Mouse (Mus musculus) liver, postnatal 0 days (tissue): ENCODE measurements at regions not wholly inside any gene's neighbourhood (a gene's known extent, or its start where the extent isn't known, plus 50 kb on each side); places are given as distances from the start of the nearest gene placed in this dataset.

ENCODE experiments used
- ATAC-seq: fragments of 200-750 bp; cut with Nextera tagmentation; 2 replicates; pipeline ENCODE4 v1.8.0; 2017; ENCODE audit warnings: mild to moderate bottlenecking, moderate library complexity
- DNase-seq: peaks from one replicate; pipeline ENCODE4 v3.0.0-alpha.2; 2016
- H3K27ac ChIP-seq: fragments of 300-500 bp; sonication (generic); 2 replicates; pipeline ENCODE4 v1.5.1; 2014; ENCODE audit warnings: antibody characterized with exemption, moderate library complexity, mild to moderate bottlenecking, low read depth
- H3K27me3 ChIP-seq: fragments of 300-500 bp; sonication (generic); 2 replicates; pipeline ENCODE4 v1.6.1; 2014; ENCODE audit warnings: low read length, control low read depth, mixed read lengths; ENCODE audit not compliant: insufficient read depth
- H3K36me3 ChIP-seq: fragments of 300-500 bp; sonication (generic); replicated peaks from 2 replicates; pipeline ENCODE4 v1.6.1; 2014; ENCODE audit warnings: mild to moderate bottlenecking, control low read depth, low read length, moderate library complexity, mixed read lengths; ENCODE audit not compliant: insufficient read depth
- H3K4me1 ChIP-seq: fragments of 300-500 bp; sonication (generic); 2 replicates; pipeline ENCODE4 v1.6.1; 2014; ENCODE audit warnings: antibody characterized with exemption, mild to moderate bottlenecking, control low read depth; ENCODE audit not compliant: insufficient read depth
- H3K4me2 ChIP-seq: fragments of 300-500 bp; sonication (generic); 2 replicates; pipeline ENCODE4 v1.6.1; 2014; ENCODE audit warnings: low read depth, mild to moderate bottlenecking, low read length, moderate library complexity, mixed read lengths
- H3K4me3 ChIP-seq: fragments of 300-500 bp; sonication (generic); 2 replicates; pipeline ENCODE4 v1.5.1; 2014; ENCODE audit warnings: low read depth, low read length
- H3K9ac ChIP-seq: fragments of 300-500 bp; sonication (generic); replicated peaks from 2 replicates; pipeline ENCODE4 v1.6.1; 2014; ENCODE audit warnings: mild to moderate bottlenecking, moderate library complexity
- H3K9me3 ChIP-seq: fragments of 300-500 bp; sonication (generic); 2 replicates; pipeline ENCODE4 v1.6.1; 2016; ENCODE audit warnings: mild to moderate bottlenecking, control low read depth, low read length, mixed read lengths
- CTCF ChIP-seq: sonication (generic); IDR thresholded peaks from 2 replicates; pipeline ENCODE4 v1.5.1; 2016; ENCODE audit warnings: antibody characterized with exemption, low read depth
- EP300 ChIP-seq: IDR thresholded peaks from 2 replicates; pipeline ENCODE4 v1.6.1; 2016; ENCODE audit warnings: antibody characterized with exemption, low read depth, mild to moderate bottlenecking
- WGBS: fragments of 180-500 bp; shearing (Covaris S2); extraction: QIAGEN DNeasy Blood & Tissue Kit; methylation state at CpG from one replicate; pipeline ENCODE4 v1.1.7; 2014; ENCODE audit not compliant: insufficient replicate concordance; 5-methylcytosine and 5-hydroxymethylcytosine counted together

DNA sequence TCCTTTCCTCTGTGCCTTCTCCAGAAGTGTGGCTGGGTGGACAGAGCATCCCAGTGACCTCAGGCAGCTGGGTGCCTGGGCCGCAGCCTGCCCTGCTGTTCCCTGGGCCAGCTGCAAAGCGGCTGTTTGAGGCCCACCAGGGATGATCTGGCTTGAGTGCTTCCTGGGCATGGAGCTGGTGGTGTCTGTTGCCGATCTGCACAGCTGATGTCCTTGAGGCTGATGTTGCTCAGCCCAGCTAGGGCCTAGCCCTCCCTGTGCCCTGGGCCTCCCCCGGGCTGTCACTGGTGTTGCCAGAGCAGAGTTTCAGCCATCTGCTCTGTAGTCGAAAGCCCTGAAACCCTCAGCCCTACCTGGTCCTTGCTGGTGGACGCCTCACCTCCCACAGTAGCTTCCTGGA, 878.5 kb downstream of the Zfp704 start:
- H3K36me3 ChIP-seq, result no peaks in the 10 kb centered on the region
- H3K9ac ChIP-seq, result no peak overlapping the region
- H3K4me2 ChIP-seq, result no peak overlapping the region
- no peak overlapping the region for H3K4me3 ChIP-seq
- no peaks in the 10 kb centered on the region for H3K9me3 ChIP-seq
- DNase-seq, result no peak
- ATAC-seq, result no peak
- TF ChIP-seq CTCF, result no peak
- no peak for TF ChIP-seq EP300
- H3K27me3 ChIP-seq, result no peaks in the 10 kb centered on the region
- H3K4me1 ChIP-seq, result no peaks in the 10 kb centered on the region
- WGBS, result 61% methylated on average over 6 of the region's 6 CpGs
- H3K27ac ChIP-seq, result no peak overlapping the region

GRCm38 (mm10) chr3:8721628-8722594, 888.0 kb downstream of the Zfp704 start:
- Histone ChIP-seq H3K4me2 (no peak overlapping the region), H3K27ac (no peak overlapping the region), H3K9me3 (no peaks in the 10 kb centered on the region), H3K36me3 (no peaks in the 10 kb centered on the region), H3K4me1 (peaks cover 12% of the 10 kb centered on the region), H3K4me3 (no peak overlapping the region), H3K9ac (no peak overlapping the region), H3K27me3 (no peaks in the 10 kb centered on the region)
- WGBS, result 57% methylated on average over 4 of the region's 4 CpGs
- no peak for DNase-seq
- ATAC-seq, result peak; percentile 83
- TF ChIP-seq EP300 (peak; percentile 50; the same call in 1 of the 2 replicates), CTCF (no peak)

DNA sequence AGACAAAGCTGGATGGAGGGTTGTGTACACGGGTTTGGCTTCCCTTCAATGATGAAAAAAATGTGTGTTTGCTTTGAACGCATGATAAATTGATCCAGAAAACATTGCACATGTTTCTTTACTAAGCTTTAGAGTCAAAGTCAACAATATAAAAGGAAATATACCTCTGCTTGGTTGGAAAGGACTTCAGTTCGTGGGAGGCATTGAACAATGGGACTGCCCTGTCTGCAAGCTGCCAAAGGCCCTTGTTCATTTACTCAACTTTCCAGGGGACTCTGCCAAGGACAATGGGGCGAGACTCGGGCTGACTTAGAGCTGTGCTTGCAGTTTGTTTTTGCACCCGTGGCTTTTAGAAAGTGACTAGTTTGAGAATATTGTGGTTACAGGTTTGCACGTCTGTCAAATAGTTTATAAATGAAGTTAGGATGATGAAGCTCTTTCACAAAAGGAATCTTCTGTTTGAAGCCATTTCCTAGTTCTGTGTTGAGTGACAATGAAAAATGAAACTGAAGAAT, 889.2 kb downstream of the Zfp704 start:
- no peak overlapping the region for H3K4me2 ChIP-seq
- no peak overlapping the region for H3K9ac ChIP-seq
- H3K4me1 ChIP-seq, result peaks cover 12% of the 10 kb centered on the region
- no peak for TF ChIP-seq EP300
- TF ChIP-seq CTCF, result no peak
- H3K9me3 ChIP-seq, result no peaks in the 10 kb centered on the region
- no peak overlapping the region for H3K27ac ChIP-seq
- 49% methylated on average over 7 of the region's 7 CpGs for WGBS
- H3K4me3 ChIP-seq, result no peak overlapping the region
- ATAC-seq (no peak), DNase-seq (no peak)
- no peaks in the 10 kb centered on the region for H3K36me3 ChIP-seq
- H3K27me3 ChIP-seq, result no peaks in the 10 kb centered on the region

DNA sequence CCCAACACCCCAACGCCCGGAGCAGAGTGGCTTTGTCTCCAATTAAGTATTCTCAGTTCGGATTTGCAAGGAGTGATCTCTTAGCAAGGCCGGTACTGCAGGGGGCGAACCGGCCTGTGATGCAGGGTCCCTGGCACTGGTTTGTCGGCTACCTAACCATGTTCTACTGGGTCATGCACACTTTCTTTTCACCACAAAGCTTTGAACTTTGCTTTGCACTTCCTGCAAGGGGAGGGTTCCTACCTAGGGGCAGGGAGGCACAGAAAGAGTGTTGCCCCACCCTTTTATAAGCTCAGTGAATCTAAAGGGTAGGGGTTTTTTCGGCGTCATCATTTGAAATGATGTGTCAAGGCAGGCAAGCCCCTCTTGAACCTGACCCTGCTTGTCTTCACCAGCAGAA, 891.7 kb downstream of the Zfp704 start:
- H3K9me3 ChIP-seq, result no peaks in the 10 kb centered on the region
- H3K4me2 ChIP-seq, result no peak overlapping the region
- no peaks in the 10 kb centered on the region for H3K27me3 ChIP-seq
- 30% methylated on average over 9 of the region's 9 CpGs for WGBS
- peaks cover 12% of the 10 kb centered on the region for H3K4me1 ChIP-seq
- H3K9ac ChIP-seq, result no peak overlapping the region
- H3K36me3 ChIP-seq, result no peaks in the 10 kb centered on the region
- ATAC-seq (no peak), DNase-seq (no peak)
- no peak for TF ChIP-seq CTCF
- no peak for TF ChIP-seq EP300
- no peak overlapping the region for H3K4me3 ChIP-seq
- no peak overlapping the region for H3K27ac ChIP-seq

- Histone ChIP-seq H3K4me3 (no peak overlapping the region), H3K9me3 (no peaks in the 10 kb centered on the region), H3K4me2 (peak overlapping the region; percentile 58), H3K36me3 (no peaks in the 10 kb centered on the region), H3K27me3 (no peaks in the 10 kb centered on the region), H3K27ac (no peak overlapping the region), H3K9ac (no peak overlapping the region), H3K4me1 (peaks cover 11% of the 10 kb centered on the region)
- 4% methylated on average over 18 of the region's 18 CpGs for WGBS
- no peak for ATAC-seq
- TF ChIP-seq EP300 (no peak), CTCF (no peak)
- DNase-seq, result no peak
Measured at GRCm38 (mm10) chr3:8717334-8717812, 892.5 kb downstream of the Zfp704 start.
